Mouse (Mus musculus) adrenal gland, adult 18-20 months (tissue): ENCODE data around the gene Ccdc141. TPM values are rescaled to one million over a fixed set of nuclear protein-coding genes. Genes with fewer than 3 reads are reported as not detected.

Experiments
- DNase-seq, 2 experiments: peaks; one replicate each; pipeline ENCODE4 v3.0.0; 2021 to 2022; ENCODE audit warnings: low spot score in 2 of 2
- long read RNA-seq, 2 experiments: library from polyadenylated mRNA; stranded (forward); transcript quantifications; one replicate each; pipeline ENCODE4 v2.0.0; 2021
- total RNA-seq, 2 experiments: library from RNA; stranded (reverse); gene quantifications; 1 replicate in 1 of 2; 2 replicates in 1 of 2; pipeline ENCODE4 v1.2.3; 2021

Ccdc141 gene
- 1 to 10 TPM; 4.1 to 5.0 TPM for total RNA-seq
- long read RNA-seq, experiment 1, partial matches to known transcripts, result 0 of 1 reads
- long read RNA-seq, experiment 1, other reads (novel, unspliced or antisense), result 1 of 1 reads
- long read RNA-seq, experiment 2, partial matches to known transcripts, result 1 of 1 reads
- long read RNA-seq, experiment 2, other reads (novel, unspliced or antisense), result 0 of 1 reads

GRCm38 (mm10) chr2:77170633-77171105 lies at the start of gene Ccdc141:
Gene Ccdc141, minus strand, starts transcription at chr2:77170636.
- no peak for DNase-seq

- no peak for DNase-seq
These were observed 42.4 kb upstream of the Ccdc141 start for GRCm38 (mm10) chr2:77212885-77213284.

DNA sequence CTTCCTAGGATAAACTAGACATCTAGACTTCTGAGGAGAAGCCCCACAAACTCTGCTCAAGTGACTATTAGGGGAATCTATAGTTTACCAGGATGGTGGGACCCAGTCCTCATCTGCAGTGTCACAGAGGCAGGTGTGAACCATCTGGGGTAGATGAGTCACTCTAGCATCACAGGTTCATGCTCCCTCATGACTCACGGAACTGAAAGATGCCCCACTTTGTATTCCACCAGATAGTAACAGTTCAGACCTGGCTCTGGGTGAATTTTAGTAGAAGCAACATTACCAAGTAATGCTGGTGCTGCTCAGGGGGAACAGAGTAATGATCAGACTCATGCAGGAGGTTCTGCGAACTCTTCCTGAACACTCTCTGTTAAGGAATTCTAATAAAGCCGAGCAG lies 36.5 kb upstream of the Ccdc141 start:
- no peak for DNase-seq

GRCm38 (mm10) chr2:77203916-77204315 lies 33.5 kb upstream of the Ccdc141 start:
- DNase-seq, result no peak

DNA sequence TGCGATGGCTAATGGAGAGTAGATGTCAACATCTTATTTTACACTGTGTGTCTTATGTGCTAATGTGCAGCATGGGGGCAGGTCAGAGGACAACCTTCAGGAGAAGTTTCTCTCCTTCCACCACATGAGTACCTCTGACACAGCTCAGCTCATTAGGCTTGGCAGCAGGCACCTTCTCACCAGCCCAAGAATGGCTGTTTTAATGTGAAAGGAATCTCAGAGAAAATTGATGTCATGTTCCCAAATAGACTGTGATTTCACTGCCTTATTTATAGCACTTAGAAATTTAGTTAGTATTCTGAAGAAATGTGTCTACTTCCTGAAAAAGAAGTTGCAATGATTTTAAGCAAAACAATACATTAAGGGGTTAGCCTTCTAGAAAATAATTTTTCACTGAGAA lies 31.5 kb upstream of the Ccdc141 start:
- no peak for DNase-seq

GRCm38 (mm10) chr2:77200958-77201614 lies 30.6 kb upstream of the Ccdc141 start:
- no peak for DNase-seq

DNA sequence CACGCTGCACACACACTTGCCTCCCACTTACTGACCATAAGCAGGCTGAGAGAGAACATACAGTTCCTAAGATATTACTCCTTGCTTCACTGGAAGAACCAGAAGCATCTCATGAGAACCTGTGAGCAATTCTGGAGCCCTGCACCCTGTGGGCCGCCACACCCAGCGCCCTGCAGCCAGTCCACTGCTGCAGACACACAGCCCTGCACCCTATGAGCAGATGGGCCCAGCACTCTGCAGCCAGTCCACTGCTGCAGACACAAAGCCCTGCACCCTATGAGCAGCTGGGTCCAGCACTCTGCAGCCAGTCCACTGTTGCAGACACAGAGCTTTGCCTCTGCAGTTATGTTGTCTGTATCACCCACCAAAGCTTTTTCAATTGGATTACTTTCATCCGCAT lies 29.9 kb upstream of the Ccdc141 start:
- DNase-seq, result no peak

DNA sequence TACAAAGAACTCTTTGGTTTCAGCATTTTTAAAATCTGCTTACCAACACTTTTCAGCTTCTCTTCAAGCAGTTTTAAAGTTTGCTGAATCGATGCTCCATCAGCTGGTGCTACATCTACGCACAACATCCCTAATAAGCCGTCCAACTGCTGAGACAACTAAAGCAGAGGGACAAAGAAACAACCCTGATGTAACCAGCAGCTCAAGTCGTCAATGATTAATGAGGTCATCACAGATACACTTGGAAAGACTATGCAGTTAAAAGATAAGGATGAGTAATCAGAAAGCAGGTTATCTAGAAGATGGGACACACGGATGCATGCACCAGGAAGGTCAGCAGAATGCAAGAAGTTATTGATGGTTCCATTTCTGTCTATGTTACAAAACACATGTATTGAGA lies 27.8 kb upstream of the Ccdc141 start:
- no peak for DNase-seq

DNA sequence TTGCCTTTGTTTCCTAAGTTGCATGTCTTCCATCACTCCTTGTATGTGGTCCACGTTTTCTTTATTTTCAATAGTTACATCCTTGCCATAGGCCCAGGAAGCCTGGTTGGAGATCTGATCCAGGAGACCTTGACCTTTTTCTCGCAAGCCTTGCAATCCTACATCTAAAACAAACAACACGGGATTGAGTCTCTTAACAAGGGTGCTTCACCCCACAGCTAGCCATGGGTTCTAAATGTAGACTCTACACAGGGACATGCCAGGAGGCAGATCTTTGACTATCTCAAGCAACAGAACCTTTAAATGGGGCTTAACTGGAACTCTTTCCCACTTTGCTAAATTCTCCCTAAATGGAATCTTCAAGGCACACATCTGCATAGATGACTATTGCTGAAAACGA lies 26.4 kb upstream of the Ccdc141 start:
- DNase-seq, result no peak

DNA sequence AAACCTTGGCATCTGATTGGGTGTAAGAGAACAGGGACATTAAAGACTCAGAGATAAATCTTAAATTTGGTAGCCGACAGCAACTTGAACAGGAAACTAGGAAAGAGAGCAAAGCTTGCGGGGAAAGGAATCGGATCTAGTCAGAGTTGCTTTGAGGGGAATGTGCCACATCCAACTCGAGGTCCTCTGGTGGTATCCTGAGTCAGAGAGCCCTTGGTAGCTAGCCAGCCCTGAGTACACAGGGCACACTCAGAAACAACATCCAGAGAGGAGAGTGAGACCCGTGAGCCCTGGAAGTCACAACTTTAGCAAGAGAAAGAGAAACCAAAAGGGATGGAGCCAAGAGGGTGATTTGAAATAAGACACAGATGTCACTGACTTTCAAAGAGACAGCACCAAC lies 24.6 kb upstream of the Ccdc141 start:
- DNase-seq, result no peak

- no peak for DNase-seq
These were observed 21.4 kb upstream of the Ccdc141 start for GRCm38 (mm10) chr2:77191811-77192210.

- no peak for DNase-seq
These were observed 20.5 kb upstream of the Ccdc141 start for GRCm38 (mm10) chr2:77190891-77191290.

GRCm38 (mm10) chr2:77190301-77190700 lies 19.9 kb upstream of the Ccdc141 start:
- DNase-seq, result no peak

DNA sequence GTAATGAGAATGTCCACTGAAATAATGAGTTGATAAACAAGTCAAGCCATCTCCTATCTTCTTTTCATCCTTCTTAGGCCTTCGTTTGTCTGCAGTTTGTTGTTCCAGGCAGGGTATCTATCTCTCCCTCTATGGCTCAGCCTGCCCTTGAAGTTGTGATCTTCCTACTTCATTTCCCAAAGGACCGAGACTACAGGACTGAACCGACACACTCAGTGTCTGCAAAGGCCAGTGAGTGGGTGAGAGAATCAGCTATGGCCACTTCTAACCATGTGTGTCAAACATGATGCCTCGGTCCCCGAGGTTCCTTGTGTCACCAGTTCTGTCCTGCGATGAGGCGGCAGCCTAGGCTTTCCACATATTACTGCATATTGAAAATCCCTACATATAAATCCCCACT lies 19.2 kb upstream of the Ccdc141 start:
- DNase-seq, result no peak

GRCm38 (mm10) chr2:77187501-77187900 lies 17.1 kb upstream of the Ccdc141 start:
- DNase-seq, result no peak

DNA sequence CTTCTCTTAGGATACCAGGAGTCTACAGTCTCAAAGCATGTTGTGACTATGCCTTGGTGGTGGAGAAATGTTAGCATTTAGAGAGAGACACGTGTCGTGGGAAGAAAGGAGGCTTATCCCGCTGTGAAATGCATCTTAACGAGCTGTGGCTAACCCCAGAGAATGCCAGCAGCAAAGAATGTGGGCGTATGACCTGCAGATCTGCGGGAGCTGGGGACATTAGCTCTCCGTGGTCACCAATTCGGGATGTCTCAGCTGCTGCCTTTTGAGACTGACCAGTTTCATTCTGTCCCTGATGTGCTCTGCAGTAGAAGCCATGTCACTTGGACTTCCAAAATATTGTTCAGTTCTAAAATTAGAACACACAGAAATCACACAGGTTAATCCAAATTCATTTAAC lies 16.5 kb upstream of the Ccdc141 start:
- no peak for DNase-seq

- no peak for DNase-seq
These were observed 13.7 kb upstream of the Ccdc141 start for GRCm38 (mm10) chr2:77184049-77184571.

DNA sequence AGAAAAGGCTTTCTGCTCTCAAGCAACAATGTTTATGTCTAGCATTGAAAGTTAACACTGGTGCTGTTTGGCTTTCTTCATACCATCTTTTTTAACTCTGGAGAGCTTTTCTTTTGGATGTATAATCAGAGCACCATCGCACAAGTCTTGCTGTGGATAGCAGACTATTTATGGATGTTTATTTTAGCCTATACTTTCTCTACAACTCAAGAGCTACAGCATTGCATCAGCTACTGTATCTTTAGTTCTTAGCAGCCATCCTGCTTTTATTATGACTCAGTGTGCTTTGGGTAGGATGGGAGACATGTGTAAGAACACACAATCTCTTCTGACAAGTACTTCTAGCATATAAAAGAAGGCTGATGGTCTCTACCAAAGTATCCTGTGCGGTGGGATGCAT lies 13.2 kb upstream of the Ccdc141 start:
- DNase-seq, result no peak

- DNase-seq, result no peak
These were observed 12.6 kb upstream of the Ccdc141 start for GRCm38 (mm10) chr2:77182996-77183380.

DNA sequence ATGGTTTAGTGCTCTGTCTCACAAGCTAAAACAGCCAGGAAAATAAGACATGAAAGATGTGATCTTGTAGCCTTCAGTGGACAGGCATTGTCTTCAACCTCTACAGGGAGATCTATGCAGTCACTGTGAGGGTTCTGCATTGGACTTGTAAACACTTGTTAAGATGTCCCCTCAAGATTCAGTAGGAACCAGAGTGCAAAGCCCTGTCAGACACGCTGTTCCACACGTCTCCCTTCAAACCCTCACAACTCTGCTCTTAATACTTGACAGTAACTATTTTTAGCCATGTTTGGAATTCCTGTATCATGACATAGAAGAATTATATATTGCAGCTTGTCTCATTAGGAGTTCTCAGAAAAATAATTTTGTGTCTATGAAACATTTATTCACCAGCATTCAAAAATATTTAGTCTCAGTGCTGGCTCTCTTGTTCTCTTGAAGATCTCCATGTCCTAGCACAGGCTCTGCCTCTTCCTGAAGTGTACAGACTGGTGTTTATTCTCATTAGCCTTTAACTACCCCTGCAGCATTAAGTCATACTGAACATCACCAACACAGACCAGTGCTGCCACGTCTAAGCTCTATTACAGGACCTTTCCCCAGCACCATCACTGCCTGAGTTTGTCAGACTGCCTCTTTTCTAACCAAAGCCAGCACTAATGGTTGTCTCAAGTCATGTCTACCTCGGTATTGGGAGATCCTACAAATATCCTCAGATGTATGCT lies 12.0 kb upstream of the Ccdc141 start:
- no peak for DNase-seq

DNA sequence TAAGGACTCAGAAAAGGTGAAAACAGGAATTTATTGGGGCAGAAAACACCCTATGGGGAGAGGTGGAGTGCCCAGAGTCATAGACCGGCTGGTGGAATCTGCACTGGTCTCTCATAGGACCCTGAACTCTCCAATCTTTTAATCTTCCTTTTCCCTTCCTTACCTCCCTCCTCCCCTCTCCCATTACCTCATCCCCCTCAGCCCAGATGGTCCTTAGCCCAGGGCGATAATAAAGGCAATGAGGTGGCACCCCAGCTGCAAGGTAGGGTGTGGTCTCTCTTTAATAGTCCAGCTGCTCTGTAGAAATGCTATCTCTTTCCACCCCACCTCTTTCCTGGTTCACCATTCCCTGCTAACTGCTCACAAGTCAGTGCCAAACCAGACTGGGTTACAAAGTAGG lies 7.0 kb upstream of the Ccdc141 start:
- DNase-seq, result no peak

DNA sequence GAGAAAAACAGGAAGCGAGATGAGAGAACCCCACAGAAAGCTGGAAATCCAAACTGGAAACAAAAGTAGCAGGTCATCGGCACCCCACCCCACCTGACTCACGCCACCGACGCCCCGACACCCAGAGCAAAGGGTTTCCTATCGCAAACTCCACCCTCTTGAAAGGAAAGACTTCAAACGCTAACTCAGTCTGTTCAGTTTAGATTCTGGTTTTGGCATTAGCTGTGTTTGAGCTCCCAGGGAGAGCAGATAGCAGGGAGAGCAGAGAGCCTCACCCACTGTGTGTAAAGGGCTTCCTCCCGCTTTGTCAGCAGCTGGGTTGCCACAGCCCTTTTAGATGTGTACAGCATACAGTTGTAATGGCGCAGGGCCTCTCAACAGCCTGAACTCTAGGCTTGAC lies 6.0 kb upstream of the Ccdc141 start:
- no peak for DNase-seq
